ENCODE assay signal across 8 mouse cellular contexts in genomic region chr12:58268563-58269501, GRCm38 (mm10). TPM values are rescaled to one million over a fixed set of nuclear protein-coding genes. Genes with fewer than 3 reads are reported as not detected.
DNase-seq lines count a peak whose midpoint lies in the region; ATAC-seq and TF ChIP-seq lines count a peak whose summit lies in the region.

TSS of gene Clec14a (minus strand) at chr12:58269290.

- no peaks in the 10 kb centered on the region for H3K9me3 ChIP-seq in heart, embryonic 16.5 days (replicated peaks; ENCODE audit: control insufficient read depth, low read length)
- H3K9me3 ChIP-seq in kidney, postnatal 0 days (replicated peaks; ENCODE audit: low read length) = no peaks in the 10 kb centered on the region

- peak within 1 kb of the TSS; percentile 15; the same call in 1 of the 2 replicates for H3K27ac ChIP-seq in embryonic fibroblast, embryonic 13.5 days (ENCODE audit: insufficient read depth, low read length)
- peak within 1 kb of the TSS; percentile 88 for H3K27ac ChIP-seq in heart, embryonic 16.5 days (ENCODE audit: low read length)
- peak within 1 kb of the TSS; percentile 78 for H3K27ac ChIP-seq in kidney, postnatal 0 days
- H3K27ac ChIP-seq in small intestine, adult 2 months (ENCODE audit: insufficient read depth, low read depth, low read length) = peak within 1 kb of the TSS; percentile 71; the same call in 1 of the 2 replicates

- no peaks in the 10 kb centered on the region for H3K27me3 ChIP-seq in heart, embryonic 16.5 days (ENCODE audit: control insufficient read depth, insufficient read depth, low read length)
- no peaks in the 10 kb centered on the region for H3K27me3 ChIP-seq in kidney, postnatal 0 days (ENCODE audit: insufficient read depth, low read length)
- no peaks in the 10 kb centered on the region for H3K27me3 ChIP-seq in small intestine, adult 2 months (ENCODE audit: control insufficient read depth, insufficient read depth, low read length)

- no peak for TF ChIP-seq CTCF in embryonic fibroblast, embryonic 13.5 days (IDR thresholded peaks at IDR 0.05; ENCODE audit: borderline replicate concordance, insufficient read depth, low read length)
- TF ChIP-seq CTCF in kidney, postnatal 0 days (IDR thresholded peaks at IDR 0.05; ENCODE audit: low read depth) = no peak
- TF ChIP-seq CTCF in small intestine, adult 2 months (IDR thresholded peaks at IDR 0.05; ENCODE audit: extremely low read depth, insufficient read length, insufficient replicate concordance, low read depth, low read length) = no peak

- H3K4me1 ChIP-seq in embryonic fibroblast, embryonic 13.5 days (ENCODE audit: control insufficient read depth, insufficient read depth, low read length) = no peaks in the 10 kb centered on the region
- H3K4me1 ChIP-seq in heart, embryonic 16.5 days (ENCODE audit: control insufficient read depth, insufficient read depth, low read length) = no peaks in the 10 kb centered on the region
- H3K4me1 ChIP-seq in kidney, postnatal 0 days (replicated peaks; ENCODE audit: insufficient read depth, low read length) = 0 out of 2 replicates have a peak, but pooled peaks cover 12% of the 10 kb centered on the region
- H3K4me1 ChIP-seq in small intestine, adult 2 months (ENCODE audit: control insufficient read depth, insufficient read depth, insufficient read length, low read length) = peaks cover 6% of the 10 kb centered on the region

- DNase-seq in urinary bladder, postnatal 14 days (ENCODE audit: low spot score) = peak; percentile 19
- no peak for DNase-seq in urinary bladder, adult 2 months (ENCODE audit: low spot score)
- peak; percentile 78 for DNase-seq in kidney, postnatal 0 days (ENCODE audit: low spot score)
- peak; percentile 74 for DNase-seq in lung, postnatal 14 days
- no peak for DNase-seq in thymus, postnatal 0 days (ENCODE audit: low spot score)

- WGBS in heart, embryonic 16.5 days = 6% methylated on average over 32 of the region's 32 CpGs
- 3% methylated on average over 32 of the region's 32 CpGs for WGBS in kidney, postnatal 0 days
- 12% methylated on average over 32 of the region's 32 CpGs for WGBS in small intestine, adult 2 months

- peak within 1 kb of the TSS; percentile 2 for H3K4me3 ChIP-seq in embryonic fibroblast, embryonic 13.5 days (ENCODE audit: insufficient read depth, low read length)
- peak within 1 kb of the TSS; percentile 57 for H3K4me3 ChIP-seq in heart, embryonic 16.5 days (ENCODE audit: low read length)
- peak within 1 kb of the TSS; percentile 40 for H3K4me3 ChIP-seq in kidney, postnatal 0 days (replicated peaks; ENCODE audit: low read depth, low read length)
- H3K4me3 ChIP-seq in small intestine, adult 2 months (ENCODE audit: low read depth, low read length) = peak within 1 kb of the TSS; percentile 63

- peak; percentile 36 for TF ChIP-seq POLR2A in embryonic fibroblast, embryonic 13.5 days (IDR thresholded peaks at IDR 0.05; ENCODE audit: low read depth, low read length)
- no peak for TF ChIP-seq POLR2A in small intestine, adult 2 months (IDR thresholded peaks at IDR 0.05; ENCODE audit: low read depth, low read length)

- peak; percentile 86 for ATAC-seq in heart, embryonic 16.5 days (replicated peaks; ENCODE audit: extremely low read depth, insufficient read depth, low FRiP score)
- ATAC-seq in kidney, postnatal 0 days (replicated peaks; ENCODE audit: low FRiP score, low read depth) = peak; percentile 82

- H3K36me3 ChIP-seq in heart, embryonic 16.5 days (ENCODE audit: control insufficient read depth, insufficient read depth) = no peaks in the 10 kb centered on the region
- H3K36me3 ChIP-seq in kidney, postnatal 0 days (ENCODE audit: insufficient read depth, low read length) = no peaks in the 10 kb centered on the region
- H3K36me3 ChIP-seq in small intestine, adult 2 months (ENCODE audit: control insufficient read depth, insufficient read depth, low read length) = no peaks in the 10 kb centered on the region

- H3K4me2 ChIP-seq in heart, embryonic 16.5 days (ENCODE audit: low read depth, low read length) = peak within 1 kb of the TSS; percentile 70
- peak within 1 kb of the TSS; percentile 73 for H3K4me2 ChIP-seq in kidney, postnatal 0 days (ENCODE audit: low read length)

- H3K9ac ChIP-seq in heart, embryonic 16.5 days (ENCODE audit: low read length) = peak within 1 kb of the TSS; percentile 74
- peak within 1 kb of the TSS; percentile 65 for H3K9ac ChIP-seq in kidney, postnatal 0 days (ENCODE audit: low read depth, low read length)

RNA-seq across cellular contexts. Expression of gene Clec14a, which starts in this region (rescaled TPM):
- polyA plus RNA-seq in urinary bladder, adult 2 months (2012; rRNA removed) = 9.3 and 11.2 TPM in 2 replicates
- polyA plus RNA-seq in embryonic fibroblast, embryonic 13.5 days (2011; ENCODE audit: insufficient read length, low read depth, missing spikeins) = 2.8 and 4.9 TPM in 2 replicates
- 22.0 and 22.1 TPM in 2 replicates for polyA plus RNA-seq in heart, embryonic 16.5 days (2015; fragmentation: Nextera tagmentation; extraction: Ambion mirVana)
- 14.2 and 17.5 TPM in 2 replicates for polyA plus RNA-seq in kidney, postnatal 0 days (2015; fragmentation: Nextera tagmentation; extraction: Ambion mirVana)
- 0.99 and 1.3 TPM in 2 replicates for polyA plus RNA-seq in small intestine, adult 2 months (2012; rRNA removed)
- 4.6 and 5.0 TPM in 2 replicates for polyA plus RNA-seq in thymus, postnatal 0 days (2015; fragmentation: Nextera tagmentation; extraction: Ambion mirVana)

Comparison
In these comparisons a context has a peak if more than half of its experiments do, and no peak if none do; other contexts are left out.
1. DNase-seq: peak in urinary bladder, postnatal 14 days (single experiment), kidney, postnatal 0 days (single experiment) and lung, postnatal 14 days (single experiment); none in urinary bladder, adult 2 months (single experiment) and thymus, postnatal 0 days (single experiment).
2. H3K27ac ChIP-seq: peak in every context shown above with its lines; median percentile 88 in heart, embryonic 16.5 days; 78 in kidney, postnatal 0 days; 71 in small intestine, adult 2 months; 15 in embryonic fibroblast, embryonic 13.5 days.
3. H3K4me3 ChIP-seq: peak in every context shown above with its lines; median percentile 63 in small intestine, adult 2 months; 57 in heart, embryonic 16.5 days; 40 in kidney, postnatal 0 days; 2 in embryonic fibroblast, embryonic 13.5 days.